Mouse (Mus musculus) forebrain, embryonic 11.5 days (tissue): ENCODE data around the gene Clip1. TPM values are rescaled to one million over a fixed set of nuclear protein-coding genes. Genes with fewer than 3 reads are reported as not detected.
A peak's percentile ranks its signal among the peaks of the same experiment; 100 is the strongest.

ENCODE experiments used
- ATAC-seq: fragments of 200-750 bp; cut with Nextera tagmentation; replicated peaks from 2 replicates; pipeline ENCODE4 v1.8.0; 2017; ENCODE audit warnings: moderate TSS enrichment; ENCODE audit not compliant: low FRiP score
- DNase-seq: peaks from one replicate; pipeline ENCODE4 v3.0.0-alpha.2; 2017; ENCODE audit warnings: low spot score
- H3K27ac ChIP-seq: fragments of 300-500 bp; sonication (generic); 2 replicates; pipeline ENCODE4 v1.5.1; 2014; ENCODE audit warnings: low read depth, low read length
- H3K27me3 ChIP-seq: fragments of 300-500 bp; sonication (generic); 2 replicates; pipeline ENCODE4 v1.6.1; 2014; ENCODE audit warnings: mild to moderate bottlenecking, low read length, mixed read lengths; ENCODE audit not compliant: control insufficient read depth, insufficient read depth
- H3K36me3 ChIP-seq: fragments of 300-500 bp; sonication (generic); 2 replicates; pipeline ENCODE4 v1.6.1; 2014; ENCODE audit warnings: mild to moderate bottlenecking, low read length, moderate library complexity, mixed read lengths; ENCODE audit not compliant: control insufficient read depth, insufficient read depth
- H3K4me1 ChIP-seq: fragments of 300-500 bp; sonication (generic); replicated peaks from 2 replicates; pipeline ENCODE4 v1.6.1; 2014; ENCODE audit warnings: low read length, mixed read lengths; ENCODE audit not compliant: control insufficient read depth, insufficient read depth
- H3K4me2 ChIP-seq: fragments of 300-500 bp; sonication (generic); 2 replicates; pipeline ENCODE4 v1.6.1; 2014; ENCODE audit warnings: low read depth, mild to moderate bottlenecking, low read length, moderate library complexity, mixed read lengths; ENCODE audit not compliant: severe bottlenecking
- H3K4me3 ChIP-seq: fragments of 300-500 bp; sonication (generic); 2 replicates; pipeline ENCODE4 v1.5.1; 2014; ENCODE audit warnings: low read depth, low read length
- H3K9ac ChIP-seq: fragments of 300-500 bp; sonication (generic); 2 replicates; pipeline ENCODE4 v1.6.1; 2014; ENCODE audit warnings: low read length
- H3K9me3 ChIP-seq: fragments of 300-500 bp; sonication (generic); 2 replicates; pipeline ENCODE4 v1.6.1; 2016; ENCODE audit warnings: low read length, mixed read lengths; ENCODE audit not compliant: control insufficient read depth
- WGBS: fragments of 180-500 bp; shearing (Covaris S2); extraction: QIAGEN DNeasy Blood & Tissue Kit; methylation state at CpG from one replicate; pipeline ENCODE4 v1.1.7; 2014; 5-methylcytosine and 5-hydroxymethylcytosine counted together
- polyA plus RNA-seq: library from polyadenylated mRNA; unstranded; fragments of >200 nt; fragmentation: Nextera tagmentation; extraction: Ambion mirVana; gene quantifications from 2 replicates; pipeline ENCODE4 v1.2.1, GENCODE M21; 2014

The Clip1 gene
- polyA plus RNA-seq, 1 experiment from 2014 or later = 57.7 TPM

DNA sequence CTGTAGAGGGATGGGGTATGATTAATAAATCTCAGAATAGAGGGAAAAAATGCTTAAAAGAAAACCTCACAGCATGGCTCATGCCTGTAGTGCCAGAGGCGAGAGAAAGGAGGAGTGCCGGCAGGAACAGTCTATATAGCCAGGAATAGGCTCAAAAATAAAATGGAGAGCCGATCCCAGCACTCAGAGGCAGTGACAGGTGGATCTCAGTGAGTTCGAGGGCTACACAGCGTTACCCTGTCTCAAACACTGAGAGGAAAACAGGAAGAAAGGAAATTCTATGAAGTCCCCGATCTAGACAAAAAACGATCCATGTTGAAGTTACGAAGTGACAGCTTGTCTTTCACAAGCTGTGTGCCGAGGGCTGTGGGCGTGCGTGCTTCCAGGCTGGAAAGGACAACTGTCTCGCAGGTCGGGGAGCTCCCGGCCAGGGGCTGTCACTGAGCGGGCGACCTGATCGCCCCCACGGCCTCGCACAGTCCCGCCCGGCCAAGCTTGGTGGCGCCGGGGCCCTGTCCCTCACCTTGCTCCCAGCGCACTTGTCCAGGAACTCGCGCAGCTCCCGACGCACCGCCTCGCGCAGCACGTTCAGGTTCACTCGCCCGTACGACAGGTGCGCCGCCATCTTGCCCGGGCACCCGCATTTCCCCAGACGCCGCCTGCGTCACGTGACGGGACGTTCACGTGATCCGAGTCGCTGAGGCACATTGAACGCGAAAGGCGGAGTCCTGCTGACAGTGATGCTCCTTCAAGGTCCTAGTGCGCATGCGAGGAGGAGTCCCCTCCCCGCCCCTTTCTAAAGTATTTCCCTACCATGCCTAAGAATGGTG, 111.8 kb downstream of the Clip1 start, which contains the start of gene Vps33a:
Gene Vps33a (minus strand): TSS at position 682 of the 830 bp plus-strand sequence.
- peak; percentile 92 for ATAC-seq
- 0 out of 2 replicates have a peak within 1 kb of the TSS, but pooled peaks have one; percentile 18 for H3K27ac ChIP-seq
- WGBS = under 1% methylated on average over 54 of the region's 54 CpGs

DNA sequence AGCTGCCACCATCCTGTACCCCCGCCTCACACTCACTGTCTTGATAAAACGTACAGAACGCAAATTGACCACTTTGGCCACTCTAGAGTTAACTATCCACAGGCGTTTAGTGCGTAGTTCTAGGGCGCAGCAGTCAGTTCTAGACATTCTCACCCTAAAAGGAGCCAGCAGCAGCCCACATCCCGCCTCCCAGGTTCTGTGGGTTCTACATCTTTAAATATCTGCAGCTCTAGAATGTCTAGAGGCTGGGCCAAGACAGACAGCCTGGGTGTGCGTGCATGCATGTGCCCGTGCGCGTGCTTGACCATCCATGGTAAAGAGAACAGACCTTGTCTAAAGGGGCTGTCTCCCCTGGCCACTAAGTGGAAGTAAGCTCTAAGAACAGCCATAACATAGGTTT, 123.3 kb downstream of the Clip1 start:
- Histone ChIP-seq H3K27ac (no peak overlapping the region), H3K4me2 (no peak overlapping the region), H3K36me3 (peaks cover 2% of the 10 kb centered on the region; the same call in 1 of the 2 replicates), H3K27me3 (no peaks in the 10 kb centered on the region), H3K4me1 (no peaks in the 10 kb centered on the region), H3K4me3 (no peak overlapping the region), H3K9ac (no peak overlapping the region), H3K9me3 (no peaks in the 10 kb centered on the region)
- DNase-seq = no peak
- ATAC-seq = no peak
- WGBS = 96% methylated on average over 11 of the region's 11 CpGs

More for the DNA sequence above, 111.8 kb downstream of the Clip1 start, which contains the start of gene Vps33a:
- peak within 1 kb of the TSS; percentile 84 for H3K4me2 ChIP-seq
- no peaks in the 10 kb centered on the region for H3K9me3 ChIP-seq
- peak; percentile 99 for DNase-seq
- H3K36me3 ChIP-seq = no peaks in the 10 kb centered on the region
- no peaks in the 10 kb centered on the region for H3K27me3 ChIP-seq
- peak within 1 kb of the TSS; percentile 94 for H3K4me3 ChIP-seq
- peaks cover 3% of the 10 kb centered on the region; the same call in 1 of the 2 replicates for H3K4me1 ChIP-seq
- peak within 1 kb of the TSS; percentile 82 for H3K9ac ChIP-seq

DNA sequence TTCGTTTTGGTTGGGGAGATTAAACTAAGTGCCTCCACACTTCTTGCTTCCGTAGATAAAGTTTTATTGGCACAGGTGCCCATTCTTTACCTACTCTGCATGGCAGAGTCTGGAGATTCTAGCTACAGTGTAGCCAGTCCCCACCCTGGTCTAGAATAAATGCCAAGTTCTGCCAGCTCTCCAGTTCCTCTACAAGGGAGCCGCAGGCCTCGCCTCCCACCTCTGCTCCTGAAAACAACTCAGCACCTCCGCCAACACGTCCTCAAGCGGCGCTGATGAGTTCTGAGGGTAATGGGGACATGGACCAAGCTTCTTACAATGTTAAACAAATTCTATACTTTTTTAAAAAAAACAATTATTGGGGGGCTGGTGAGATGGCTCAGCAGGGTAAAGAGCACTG, 124.8 kb downstream of the Clip1 start:
- H3K36me3 ChIP-seq = peaks cover 2% of the 10 kb centered on the region; the same call in 1 of the 2 replicates
- ATAC-seq = no peak

DNA sequence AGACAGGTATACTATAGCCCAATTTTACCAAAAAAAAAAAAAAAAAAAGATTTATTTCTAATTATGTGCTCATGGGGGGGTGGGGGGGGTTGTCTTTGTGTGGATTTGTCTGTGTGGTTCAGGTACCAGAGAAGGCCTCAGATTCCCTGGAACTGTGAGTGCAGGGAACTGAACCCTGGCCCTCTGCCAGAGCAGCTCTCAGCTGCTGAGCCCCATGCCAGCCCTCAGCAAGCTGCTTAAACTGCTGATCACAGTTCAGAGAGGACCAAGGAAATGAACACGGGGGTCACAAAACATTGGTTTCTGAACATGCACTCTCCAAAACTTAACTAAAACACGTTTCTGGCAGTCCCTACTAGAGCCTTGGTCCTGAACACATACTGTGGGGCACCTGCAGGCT, 128.0 kb downstream of the Clip1 start:
- H3K4me2 ChIP-seq = no peak overlapping the region
- H3K4me1 ChIP-seq = no peaks in the 10 kb centered on the region
- H3K4me3 ChIP-seq = no peak overlapping the region
- no peaks in the 10 kb centered on the region; the same call in 1 of the 2 replicates for H3K36me3 ChIP-seq
- H3K27ac ChIP-seq = no peak overlapping the region
- H3K27me3 ChIP-seq = no peaks in the 10 kb centered on the region
- 75% methylated on average over 2 of the region's 2 CpGs for WGBS
- H3K9me3 ChIP-seq = no peaks in the 10 kb centered on the region
- no peak for DNase-seq
- ATAC-seq = no peak
- no peak overlapping the region for H3K9ac ChIP-seq

More for the DNA sequence above, 124.8 kb downstream of the Clip1 start:
- H3K9me3 ChIP-seq = no peaks in the 10 kb centered on the region
- DNase-seq = no peak
- H3K27me3 ChIP-seq = no peaks in the 10 kb centered on the region
- 94% methylated on average over 8 of the region's 8 CpGs for WGBS
- H3K27ac ChIP-seq = no peak overlapping the region
- H3K4me1 ChIP-seq = no peaks in the 10 kb centered on the region
- H3K9ac ChIP-seq = no peak overlapping the region
- no peak overlapping the region for H3K4me2 ChIP-seq
- H3K4me3 ChIP-seq = no peak overlapping the region

DNA sequence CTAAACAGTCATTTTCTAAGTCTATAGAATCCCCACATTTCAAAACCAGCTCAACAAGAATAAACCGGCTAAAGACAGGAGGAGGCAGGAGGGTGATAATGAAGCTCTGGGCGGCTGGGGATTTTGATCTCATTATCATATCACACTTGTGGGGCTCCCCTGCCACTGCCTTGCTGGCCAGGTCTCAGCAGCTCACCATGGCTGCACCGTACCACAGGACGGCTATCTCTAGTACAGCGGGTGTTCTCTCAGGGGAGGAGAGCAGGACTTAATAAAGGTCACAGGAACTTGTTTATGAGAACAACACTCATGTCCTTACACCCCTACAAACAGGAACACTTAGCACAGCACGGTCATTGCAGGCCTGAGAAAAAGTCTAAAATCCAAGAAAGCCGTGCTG, 128.7 kb downstream of the Clip1 start:
- Histone ChIP-seq H3K27me3 (no peaks in the 10 kb centered on the region), H3K27ac (no peak overlapping the region), H3K4me1 (no peaks in the 10 kb centered on the region), H3K9me3 (no peaks in the 10 kb centered on the region), H3K4me3 (no peak overlapping the region), H3K36me3 (no peaks in the 10 kb centered on the region; the same call in 1 of the 2 replicates), H3K9ac (no peak overlapping the region), H3K4me2 (no peak overlapping the region)
- ATAC-seq (no peak), DNase-seq (no peak)
- whole genome bisulfite sequencing = 91% methylated on average over 7 of the region's 7 CpGs

DNA sequence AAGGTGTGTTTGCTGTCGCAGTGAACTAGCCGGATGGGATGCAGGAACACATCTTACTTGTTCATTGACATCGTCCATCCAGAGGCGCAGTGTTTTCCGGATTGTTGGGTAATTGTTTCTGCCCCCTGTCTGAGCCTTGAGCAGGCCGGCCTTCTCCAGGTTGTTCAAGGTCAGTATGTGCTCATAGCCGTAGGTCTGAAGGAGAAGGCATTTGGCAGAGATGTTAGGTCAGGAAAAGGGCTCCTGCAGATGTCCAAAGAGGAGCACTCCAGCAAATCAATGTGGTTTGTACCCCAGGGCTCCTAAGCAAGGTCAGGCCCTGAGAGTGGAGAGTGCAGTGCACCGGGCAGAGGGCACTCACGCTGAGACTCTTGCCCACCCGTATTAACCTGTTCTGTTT, 150.6 kb downstream of the Clip1 start:
- H3K9me3 ChIP-seq = no peaks in the 10 kb centered on the region
- DNase-seq (no peak), ATAC-seq (no peak)
- no peaks in the 10 kb centered on the region for H3K4me1 ChIP-seq
- no peaks in the 10 kb centered on the region; the same call in 1 of the 2 replicates for H3K36me3 ChIP-seq
- H3K4me2 ChIP-seq = no peak overlapping the region
- no peak overlapping the region for H3K9ac ChIP-seq
- no peaks in the 10 kb centered on the region for H3K27me3 ChIP-seq
- 92% methylated on average over 10 of the region's 10 CpGs for WGBS
- no peak overlapping the region for H3K27ac ChIP-seq
- no peak overlapping the region for H3K4me3 ChIP-seq

DNA sequence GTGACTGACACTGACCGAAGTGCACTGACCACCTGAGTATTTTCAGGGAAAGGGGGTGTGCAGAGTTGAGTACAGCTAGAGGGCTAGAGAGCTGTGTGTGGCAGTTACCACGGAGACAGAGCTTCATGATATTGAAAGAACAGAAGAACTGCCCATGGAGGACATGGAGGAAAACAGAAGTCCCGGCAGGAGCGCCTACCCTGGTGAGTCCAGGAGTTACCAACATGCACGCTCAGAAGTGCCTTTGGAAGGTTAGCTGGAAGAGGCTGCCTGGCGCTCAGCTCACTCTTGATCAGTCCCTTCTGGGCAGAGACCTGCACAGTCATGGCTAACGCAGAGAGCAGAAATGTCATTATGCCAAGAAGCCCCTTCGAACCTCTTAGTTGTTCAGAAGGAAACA, 154.4 kb downstream of the Clip1 start:
- no peak for ATAC-seq
- WGBS = 90% methylated on average over 8 of the region's 8 CpGs
- no peaks in the 10 kb centered on the region; the same call in 1 of the 2 replicates for H3K36me3 ChIP-seq

DNA sequence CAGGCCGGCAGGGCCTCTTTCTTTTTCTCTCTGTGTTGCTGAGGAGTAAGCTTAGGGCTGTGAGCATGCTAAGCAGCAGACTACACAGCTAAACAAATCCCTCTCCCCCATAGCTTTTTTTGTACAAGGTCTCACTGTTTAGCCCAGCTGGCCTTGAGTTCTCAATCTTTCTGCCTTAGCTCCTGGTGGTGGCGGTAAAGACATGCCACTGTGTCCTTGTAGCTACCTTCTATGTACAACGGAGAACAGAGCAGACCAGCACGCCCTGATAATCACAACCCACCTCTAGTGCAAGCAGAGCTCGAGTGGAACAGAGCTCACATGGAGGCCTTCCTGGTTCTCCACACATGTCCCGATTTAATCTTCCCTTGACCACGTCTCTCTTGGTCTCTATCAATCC, 155.8 kb downstream of the Clip1 start:
- Histone ChIP-seq H3K4me2 (no peak overlapping the region), H3K9ac (no peak overlapping the region), H3K4me3 (no peak overlapping the region), H3K36me3 (no peaks in the 10 kb centered on the region; the same call in 1 of the 2 replicates), H3K4me1 (0 out of 2 replicates have a peak, but pooled peaks cover 2% of the 10 kb centered on the region), H3K27me3 (no peaks in the 10 kb centered on the region), H3K9me3 (no peaks in the 10 kb centered on the region), H3K27ac (no peak overlapping the region)
- ATAC-seq (no peak), DNase-seq (peak; percentile 44)
- WGBS = 77% methylated on average over 7 of the region's 7 CpGs

More for the DNA sequence above, 154.4 kb downstream of the Clip1 start:
- Histone ChIP-seq H3K9ac (no peak overlapping the region), H3K4me3 (no peak overlapping the region), H3K4me1 (no peaks in the 10 kb centered on the region), H3K9me3 (no peaks in the 10 kb centered on the region), H3K27ac (no peak overlapping the region), H3K4me2 (no peak overlapping the region), H3K27me3 (no peaks in the 10 kb centered on the region)
- peak; percentile 42 for DNase-seq
